Mouse (Mus musculus) heart, embryonic 15.5 days (tissue): ENCODE results near the gene Zc3h12d. TPM values are rescaled to one million over a fixed set of nuclear protein-coding genes. Genes with fewer than 3 reads are reported as not detected.

Experiments used
- ATAC-seq: fragments of 200-750 bp; cut with Nextera tagmentation; replicated peaks from 2 replicates; pipeline ENCODE4 v1.8.0; 2017; ENCODE audit warnings: low read depth, moderate TSS enrichment; ENCODE audit not compliant: insufficient number of reproducible peaks, insufficient read depth, low FRiP score
- H3K27ac ChIP-seq: fragments of 300-500 bp; sonication (generic); 2 replicates; pipeline ENCODE4 v1.5.1; 2015; ENCODE audit warnings: mild to moderate bottlenecking, inconsistent platforms
- H3K27me3 ChIP-seq: fragments of 300-500 bp; sonication (generic); 2 replicates; pipeline ENCODE4 v1.6.1; 2015; ENCODE audit warnings: inconsistent platforms
- H3K36me3 ChIP-seq: fragments of 300-500 bp; sonication (generic); 2 replicates; pipeline ENCODE4 v1.6.1; 2015; ENCODE audit warnings: mild to moderate bottlenecking, inconsistent platforms
- H3K4me1 ChIP-seq: fragments of 300-500 bp; sonication (generic); replicated peaks from 2 replicates; pipeline ENCODE4 v1.6.1; 2015; ENCODE audit warnings: inconsistent platforms
- H3K4me2 ChIP-seq: fragments of 300-500 bp; sonication (generic); 2 replicates; pipeline ENCODE4 v1.6.1; 2015; ENCODE audit warnings: inconsistent platforms, mild to moderate bottlenecking, moderate library complexity
- H3K4me3 ChIP-seq: fragments of 300-500 bp; sonication (generic); 2 replicates; pipeline ENCODE4 v1.5.1; 2015; ENCODE audit warnings: mild to moderate bottlenecking, inconsistent platforms
- H3K9ac ChIP-seq: fragments of 300-500 bp; sonication (generic); 2 replicates; pipeline ENCODE4 v1.6.1; 2015; ENCODE audit warnings: mild to moderate bottlenecking, inconsistent platforms
- H3K9me3 ChIP-seq: fragments of 300-500 bp; sonication (generic); replicated peaks from 2 replicates; pipeline ENCODE4 v1.6.1; 2016; ENCODE audit warnings: inconsistent platforms
- WGBS: fragments of 180-500 bp; shearing (Covaris S2); methylation state at CpG from one replicate; pipeline ENCODE4 v1.1.7; 2015; ENCODE audit warnings: mixed read lengths; 5-methylcytosine and 5-hydroxymethylcytosine counted together
- polyA plus RNA-seq: library from polyadenylated mRNA; unstranded; fragments of >200 nt; fragmentation: Nextera tagmentation; extraction: Ambion mirVana; gene quantifications from 2 replicates; pipeline ENCODE4 v1.2.1, GENCODE M21; 2015

Zc3h12d gene
- polyA plus RNA-seq, 1 experiment from 2014 or later: 0.20 TPM

- 90% methylated on average over 5 of the region's 5 CpGs for WGBS
- Histone ChIP-seq H3K4me2 (no peak overlapping the region), H3K4me1 (no peaks in the 10 kb centered on the region; the same call in 1 of the 2 replicates), H3K4me3 (no peak overlapping the region), H3K36me3 (peaks cover 47% of the 10 kb centered on the region), H3K9ac (no peak overlapping the region), H3K9me3 (no peaks in the 10 kb centered on the region), H3K27ac (no peak overlapping the region), H3K27me3 (no peaks in the 10 kb centered on the region)
- no peak for ATAC-seq
Observed at GRCm38 (mm10) chr10:7820171-7820570, 12.1 kb upstream of the Zc3h12d start.

DNA sequence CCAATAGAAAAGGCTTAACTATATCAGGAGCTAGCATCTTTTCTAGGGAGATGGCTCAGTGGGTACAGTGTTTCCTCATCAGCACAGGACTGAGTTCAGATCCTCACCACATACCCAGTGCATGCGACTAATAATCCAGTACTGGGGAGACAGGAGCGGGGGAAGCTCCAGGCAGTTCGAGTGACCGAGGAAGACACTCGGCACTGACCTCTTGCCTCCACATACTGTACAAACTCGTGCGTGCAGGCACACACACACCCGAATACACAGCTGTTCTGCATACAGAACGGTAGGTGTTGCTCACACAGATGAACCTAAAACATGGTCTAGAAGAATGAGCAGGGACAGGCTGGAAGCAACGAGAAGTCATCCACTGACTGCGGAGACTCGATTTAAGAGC, 10.3 kb upstream of the Zc3h12d start:
- Histone ChIP-seq H3K4me1 (no peaks in the 10 kb centered on the region), H3K36me3 (peaks cover 37% of the 10 kb centered on the region), H3K27ac (no peak overlapping the region), H3K4me2 (no peak overlapping the region), H3K27me3 (no peaks in the 10 kb centered on the region), H3K9me3 (no peaks in the 10 kb centered on the region), H3K9ac (no peak overlapping the region), H3K4me3 (no peak overlapping the region)
- 93% methylated on average over 12 of the region's 12 CpGs for WGBS
- no peak for ATAC-seq

DNA sequence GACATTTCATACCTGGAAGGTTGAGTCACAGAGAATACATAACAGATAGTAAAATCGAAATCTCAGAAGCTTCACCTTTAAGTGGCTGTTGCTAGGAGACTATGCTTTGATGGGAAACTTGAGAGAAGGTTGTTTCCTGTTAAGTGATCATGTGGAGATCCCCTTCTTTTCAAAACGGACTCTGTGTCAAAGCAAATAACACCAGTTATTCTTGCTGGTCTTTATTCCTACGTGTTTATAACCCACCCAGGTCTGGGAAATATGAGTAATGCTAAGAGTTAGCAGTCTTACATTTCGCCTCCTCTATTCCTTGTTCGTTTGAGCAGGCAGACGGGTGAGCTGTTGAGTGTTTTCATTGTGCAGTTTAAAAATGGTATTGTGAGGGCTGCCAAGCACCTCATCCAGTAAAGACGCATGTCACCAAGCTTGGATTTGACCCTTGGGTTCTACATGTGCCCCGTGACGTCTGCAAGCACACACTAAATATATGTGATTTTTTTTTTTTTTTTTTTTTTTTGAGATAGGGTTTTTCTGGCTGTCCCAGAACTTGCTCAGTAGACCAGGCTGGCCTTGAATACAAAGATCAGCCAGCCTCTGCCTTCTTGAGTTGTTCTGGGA, 7.5 kb upstream of the Zc3h12d start:
- 81% methylated on average over 9 of the region's 9 CpGs for WGBS
- Histone ChIP-seq H3K9ac (no peak overlapping the region), H3K4me2 (no peak overlapping the region), H3K4me1 (no peaks in the 10 kb centered on the region), H3K27me3 (no peaks in the 10 kb centered on the region), H3K27ac (no peak overlapping the region), H3K4me3 (no peak overlapping the region), H3K36me3 (peaks cover 28% of the 10 kb centered on the region), H3K9me3 (no peaks in the 10 kb centered on the region)
- ATAC-seq: no peak

DNA sequence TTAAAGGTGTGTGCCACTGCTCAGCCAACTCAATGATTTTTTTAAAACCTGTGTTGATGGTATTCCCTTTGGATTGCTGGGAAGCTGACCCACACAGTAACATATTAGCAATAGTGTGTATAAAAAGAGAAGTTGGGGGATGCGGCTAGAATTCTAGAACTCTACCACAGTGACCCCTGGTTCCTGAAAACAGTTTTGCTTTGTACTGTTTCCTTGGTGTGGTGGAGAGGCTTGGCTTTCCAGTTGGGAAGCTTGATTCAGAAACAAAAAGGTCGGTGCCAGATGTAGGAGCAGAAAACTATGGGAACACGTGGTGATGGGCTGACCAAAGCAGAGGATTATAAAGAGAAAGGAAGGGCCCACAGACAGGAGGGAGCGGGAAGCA, 7.0 kb upstream of the Zc3h12d start:
- no peak overlapping the region for H3K4me3 ChIP-seq

DNA sequence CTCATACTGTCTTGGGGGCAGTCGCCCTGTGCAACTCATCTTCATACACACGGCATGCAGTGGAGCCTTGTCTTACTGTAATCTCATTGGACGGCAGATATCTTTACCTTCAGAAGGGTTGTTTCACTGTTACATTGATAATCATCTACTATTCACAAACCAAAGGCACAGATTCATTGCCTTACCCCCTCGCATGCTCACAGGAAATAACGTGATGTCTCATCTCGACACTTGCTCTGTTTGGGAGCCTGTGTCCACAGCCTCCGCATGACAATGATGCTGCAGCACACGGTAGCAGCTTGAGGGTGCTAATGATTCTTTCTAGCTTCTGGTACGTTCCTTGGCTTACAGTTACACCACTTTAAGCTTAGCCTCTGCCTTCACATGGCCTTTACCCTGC, 6.2 kb upstream of the Zc3h12d start:
- peaks cover 24% of the 10 kb centered on the region for H3K36me3 ChIP-seq
- ATAC-seq: no peak
- no peaks in the 10 kb centered on the region for H3K9me3 ChIP-seq
- H3K4me1 ChIP-seq: no peaks in the 10 kb centered on the region
- no peaks in the 10 kb centered on the region for H3K27me3 ChIP-seq
- no peak overlapping the region for H3K9ac ChIP-seq
- no peak overlapping the region for H3K4me2 ChIP-seq
- H3K4me3 ChIP-seq: no peak overlapping the region
- 89% methylated on average over 9 of the region's 9 CpGs for WGBS
- H3K27ac ChIP-seq: no peak overlapping the region

More for the DNA sequence above, 7.0 kb upstream of the Zc3h12d start:
- no peak for ATAC-seq
- Histone ChIP-seq H3K27me3 (no peaks in the 10 kb centered on the region), H3K4me2 (no peak overlapping the region), H3K9me3 (no peaks in the 10 kb centered on the region), H3K27ac (no peak overlapping the region), H3K9ac (no peak overlapping the region), H3K36me3 (peaks cover 28% of the 10 kb centered on the region), H3K4me1 (no peaks in the 10 kb centered on the region)
- WGBS: 92% methylated on average over 4 of the region's 4 CpGs

GRCm38 (mm10) chr10:7833377-7834165, 1.3 kb downstream of the Zc3h12d start:
- Histone ChIP-seq H3K36me3 (no peaks in the 10 kb centered on the region), H3K27me3 (0 out of 2 replicates have a peak, but pooled peaks cover 3% of the 10 kb centered on the region), H3K27ac (no peak overlapping the region), H3K4me3 (no peak overlapping the region), H3K9ac (no peak overlapping the region), H3K9me3 (no peaks in the 10 kb centered on the region), H3K4me2 (no peak overlapping the region), H3K4me1 (peaks cover 13% of the 10 kb centered on the region)
- ATAC-seq: no peak
- 66% methylated on average over 9 of the region's 9 CpGs for WGBS

DNA sequence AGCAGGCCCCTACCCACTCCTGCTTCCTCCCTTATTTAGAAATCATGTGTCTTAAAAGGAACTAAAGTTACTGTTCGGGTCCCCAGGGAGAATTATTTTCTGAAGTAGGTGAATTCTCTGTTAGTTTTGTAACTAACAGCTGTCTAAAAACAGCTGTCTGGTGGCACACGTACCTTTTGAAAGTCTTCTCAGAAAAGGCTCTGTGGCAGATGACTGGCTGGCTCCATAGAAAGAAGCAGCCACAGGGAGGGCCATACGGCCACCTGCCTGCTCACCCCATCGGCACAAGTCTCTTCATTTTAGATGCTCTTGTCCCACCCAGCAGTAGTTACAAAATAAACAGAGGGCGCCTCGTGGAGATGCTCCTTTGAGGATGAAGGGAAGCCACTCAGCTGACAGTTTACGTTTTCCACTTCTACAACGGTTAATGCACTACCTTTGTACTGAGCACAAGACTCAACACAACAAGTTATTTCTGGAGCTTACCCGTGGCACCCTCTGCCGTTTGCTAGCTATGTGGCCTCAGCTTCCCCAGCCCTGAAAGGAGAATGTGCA, 2.5 kb downstream of the Zc3h12d start:
- Histone ChIP-seq H3K4me3 (no peak overlapping the region), H3K9ac (no peak overlapping the region), H3K9me3 (no peaks in the 10 kb centered on the region), H3K4me1 (peaks cover 17% of the 10 kb centered on the region), H3K27me3 (0 out of 2 replicates have a peak, but pooled peaks cover 4% of the 10 kb centered on the region), H3K27ac (no peak overlapping the region), H3K36me3 (no peaks in the 10 kb centered on the region), H3K4me2 (no peak overlapping the region)
- WGBS: 57% methylated on average over 10 of the region's 10 CpGs
- ATAC-seq: no peak

GRCm38 (mm10) chr10:7836902-7837301, 4.6 kb downstream of the Zc3h12d start:
- Histone ChIP-seq H3K9ac (no peak overlapping the region), H3K4me2 (no peak overlapping the region), H3K4me3 (no peak overlapping the region), H3K4me1 (peaks cover 29% of the 10 kb centered on the region), H3K27ac (no peak overlapping the region), H3K36me3 (no peaks in the 10 kb centered on the region), H3K27me3 (0 out of 2 replicates have a peak, but pooled peaks cover 6% of the 10 kb centered on the region), H3K9me3 (no peaks in the 10 kb centered on the region)
- WGBS: 65% methylated on average over 2 of the region's 2 CpGs
- ATAC-seq: no peak

GRCm38 (mm10) chr10:7837446-7837845, 5.2 kb downstream of the Zc3h12d start:
- no peaks in the 10 kb centered on the region for H3K9me3 ChIP-seq
- no peak overlapping the region for H3K4me2 ChIP-seq
- WGBS: 91% methylated on average over 8 of the region's 8 CpGs
- no peak overlapping the region for H3K9ac ChIP-seq
- no peak overlapping the region for H3K27ac ChIP-seq
- H3K4me3 ChIP-seq: no peak overlapping the region
- H3K4me1 ChIP-seq: peaks cover 28% of the 10 kb centered on the region
- ATAC-seq: no peak
- 0 out of 2 replicates have a peak, but pooled peaks cover 6% of the 10 kb centered on the region for H3K27me3 ChIP-seq
- H3K36me3 ChIP-seq: no peaks in the 10 kb centered on the region

DNA sequence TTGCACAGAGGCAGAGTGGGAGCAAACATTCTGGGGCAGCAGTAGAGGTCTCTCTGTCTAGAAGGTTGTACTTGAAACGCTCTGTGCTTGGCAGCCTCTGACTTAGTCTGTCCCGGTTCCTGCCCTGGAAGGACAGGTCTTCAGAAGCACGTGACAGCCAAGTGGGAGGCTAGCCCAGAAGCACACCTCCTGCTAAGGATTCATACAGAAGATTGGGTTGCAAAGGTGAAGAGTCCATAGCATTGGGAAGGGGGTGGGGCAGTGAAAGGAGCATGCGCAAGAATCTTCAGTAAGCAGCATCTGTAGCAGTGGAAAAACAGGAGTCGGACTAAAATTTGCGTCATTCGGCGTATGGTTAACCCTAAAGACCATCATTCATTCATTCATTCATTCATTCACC, 5.8 kb downstream of the Zc3h12d start:
- Histone ChIP-seq H3K4me1 (peaks cover 22% of the 10 kb centered on the region), H3K9ac (no peak overlapping the region), H3K27ac (no peak overlapping the region), H3K27me3 (0 out of 2 replicates have a peak, but pooled peaks cover 6% of the 10 kb centered on the region), H3K4me2 (no peak overlapping the region), H3K36me3 (no peaks in the 10 kb centered on the region), H3K9me3 (no peaks in the 10 kb centered on the region), H3K4me3 (no peak overlapping the region)
- 85% methylated on average over 8 of the region's 8 CpGs for WGBS
- no peak for ATAC-seq

DNA sequence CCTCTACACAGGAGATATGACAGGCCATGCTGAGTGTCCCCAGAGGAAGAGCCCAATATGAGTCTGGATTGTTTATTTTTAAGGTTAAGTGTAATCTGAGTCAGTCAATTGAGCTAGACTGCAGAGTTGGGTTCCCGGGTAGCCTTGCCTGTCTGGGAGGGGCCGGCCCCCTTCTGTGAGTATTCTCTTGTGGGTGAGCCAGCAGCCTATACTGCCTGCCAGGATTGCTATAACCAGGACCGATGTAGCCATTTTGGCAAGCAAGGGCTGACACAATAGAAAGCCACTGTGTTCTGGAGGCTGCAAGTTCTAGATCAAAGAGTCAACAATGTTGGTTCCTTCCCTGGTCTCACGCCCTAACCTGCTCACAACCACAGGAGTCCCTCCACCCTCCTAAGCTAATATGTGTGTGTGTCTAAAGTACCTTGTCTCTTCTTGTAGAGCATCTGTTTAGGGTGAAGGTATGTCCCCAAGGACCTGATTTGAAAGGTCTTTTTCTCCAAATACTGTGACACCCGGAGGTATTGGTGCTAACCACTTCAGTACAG, 6.7 kb downstream of the Zc3h12d start:
- 0 out of 2 replicates have a peak, but pooled peaks cover 6% of the 10 kb centered on the region for H3K27me3 ChIP-seq
- WGBS: 70% methylated on average over 5 of the region's 5 CpGs

More for the DNA sequence above, 6.7 kb downstream of the Zc3h12d start:
- Histone ChIP-seq H3K27ac (no peak overlapping the region), H3K36me3 (no peaks in the 10 kb centered on the region), H3K4me2 (no peak overlapping the region), H3K9me3 (no peaks in the 10 kb centered on the region), H3K4me1 (peaks cover 22% of the 10 kb centered on the region), H3K9ac (no peak overlapping the region), H3K4me3 (no peak overlapping the region)
- ATAC-seq: no peak
